Mouse (Mus musculus) MEL (cell line): ENCODE measurements around the gene Srp72. TPM values are rescaled to one million over a fixed set of nuclear protein-coding genes. Genes with fewer than 3 reads are reported as not detected.

Experiments used
- DNase-seq: peaks from one replicate; pipeline ENCODE4 v3.0.0; 2011; ENCODE audit warnings: low read depth, low spot score
- H3K27ac ChIP-seq: 2 replicates; pipeline ENCODE4 v1.5.1; 2012; ENCODE audit warnings: low read depth, mild to moderate bottlenecking, control low read depth, low read length, moderate library complexity; ENCODE audit not compliant: control insufficient read depth
- H3K27me3 ChIP-seq, 2 experiments: fragments of 150-350 bp in 1 of 2; sonication (generic) in 1 of 2; 2 replicates each; pipeline ENCODE4 v1.6.1; 2012; ENCODE audit warnings: low read length in 2 of 2, mild to moderate bottlenecking in 2 of 2, improper control_type of control experiment in 1 of 2, moderate library complexity in 1 of 2; ENCODE audit not compliant: insufficient read depth in 2 of 2, control insufficient read depth in 1 of 2
- H3K36me3 ChIP-seq, 2 experiments: 2 replicates each; pipeline ENCODE4 v1.6.1; 2012 to 2014; ENCODE audit warnings: low read length in 2 of 2, improper control_type of control experiment in 1 of 2, inconsistent platforms in 1 of 2, mild to moderate bottlenecking in 1 of 2; ENCODE audit not compliant: insufficient read depth in 2 of 2, control insufficient read depth in 1 of 2
- H3K4me1 ChIP-seq, 2 experiments: fragments of 150-350 bp in 1 of 2; sonication (generic) in 1 of 2; 2 replicates each; pipeline ENCODE4 v1.6.1; 2012; ENCODE audit warnings: low read length in 2 of 2, improper control_type of control experiment in 1 of 2, mild to moderate bottlenecking in 1 of 2; ENCODE audit not compliant: insufficient read depth in 2 of 2, control insufficient read depth in 1 of 2
- H3K4me3 ChIP-seq, 2 experiments: fragments of 150-350 bp in 1 of 2; sonication (generic) in 1 of 2; 2 replicates each; pipeline ENCODE4 v1.5.1; 2012; ENCODE audit warnings: low read depth in 2 of 2, low read length in 2 of 2, mild to moderate bottlenecking in 2 of 2, moderate library complexity in 2 of 2, control low read depth in 1 of 2, improper control_type of control experiment in 1 of 2; ENCODE audit not compliant: control insufficient read depth in 1 of 2, insufficient read depth in 1 of 2
- H3K79me2 ChIP-seq: 2 replicates; pipeline ENCODE4 v1.6.1; 2012; ENCODE audit warnings: mild to moderate bottlenecking, low read length, moderate library complexity; ENCODE audit not compliant: control insufficient read depth, poor library complexity, insufficient read depth
- H3K9ac ChIP-seq: 2 replicates; pipeline ENCODE4 v1.6.1; 2012; ENCODE audit warnings: low read depth, mild to moderate bottlenecking, control low read depth, low read length, moderate library complexity; ENCODE audit not compliant: control insufficient read depth, poor library complexity, severe bottlenecking
- H3K9me3 ChIP-seq: fragments of 150-350 bp; sonication (generic); replicated peaks from 2 replicates; pipeline ENCODE4 v1.6.1; 2012; ENCODE audit warnings: mild to moderate bottlenecking, low read length, improper control_type of control experiment, moderate library complexity; ENCODE audit not compliant: insufficient read depth
- CTCF ChIP-seq, 3 experiments: IDR thresholded peaks in 2 of 3; conservative IDR thresholded peaks in 1 of 3; 2 replicates each; pipeline ENCODE4 v1.5.1; 2011 to 2012; ENCODE audit warnings: low read length in 3 of 3, low read depth in 2 of 3, mild to moderate bottlenecking in 2 of 3, improper control_type of control experiment in 1 of 3, inconsistent platforms in 1 of 3, mixed read lengths in 1 of 3, moderate library complexity in 1 of 3; ENCODE audit not compliant: control insufficient read depth in 1 of 3, insufficient read depth in 1 of 3, poor library complexity in 1 of 3, severe bottlenecking in 1 of 3
- E2F4 ChIP-seq: IDR thresholded peaks from 2 replicates; pipeline ENCODE4 v1.6.1; 2011; ENCODE audit warnings: low read depth, low read length, improper control_type of control experiment, borderline replicate concordance
- ELF1 ChIP-seq: IDR thresholded peaks from 2 replicates; pipeline ENCODE4 v1.6.1; 2014; ENCODE audit warnings: low read depth, mild to moderate bottlenecking, inconsistent platforms, low read length, improper control_type of control experiment, moderate library complexity
- EP300 ChIP-seq, 2 experiments: IDR thresholded peaks; 2 replicates each; pipeline ENCODE4 v1.6.1; 2011; ENCODE audit warnings: improper control_type of control experiment in 2 of 2, low read length in 2 of 2, low read depth in 1 of 2, mild to moderate bottlenecking in 1 of 2
- ETS1 ChIP-seq: IDR thresholded peaks from 2 replicates; pipeline ENCODE4 v1.6.1; 2012; ENCODE audit warnings: low read depth, mild to moderate bottlenecking, inconsistent platforms, low read length, improper control_type of control experiment, moderate library complexity
- GABPA ChIP-seq: IDR thresholded peaks from 2 replicates; pipeline ENCODE4 v1.6.1; 2012; ENCODE audit warnings: low read depth, mild to moderate bottlenecking, inconsistent platforms, low read length, improper control_type of control experiment, moderate library complexity
- HCFC1 ChIP-seq: IDR thresholded peaks from 2 replicates; pipeline ENCODE4 v1.6.1; 2012; ENCODE audit warnings: low read depth, mild to moderate bottlenecking, inconsistent platforms, low read length, improper control_type of control experiment, moderate library complexity
- JUND ChIP-seq: IDR thresholded peaks from 2 replicates; pipeline ENCODE4 v1.6.1; 2011; ENCODE audit warnings: low read depth, mild to moderate bottlenecking, improper control_type of control experiment, low read length
- MAX ChIP-seq: IDR thresholded peaks from 2 replicates; pipeline ENCODE4 v1.6.1; 2011; ENCODE audit warnings: low read length, improper control_type of control experiment
- MAZ ChIP-seq: IDR thresholded peaks from 2 replicates; pipeline ENCODE4 v1.6.1; 2012; ENCODE audit warnings: low read depth, mild to moderate bottlenecking, inconsistent platforms, low read length, improper control_type of control experiment
- MXI1 ChIP-seq: IDR thresholded peaks from 2 replicates; pipeline ENCODE4 v1.6.1; 2011; ENCODE audit warnings: mild to moderate bottlenecking, low read depth, low read length, improper control_type of control experiment
- MYC ChIP-seq: IDR thresholded peaks from 2 replicates; pipeline ENCODE4 v1.6.1; 2011; ENCODE audit warnings: low read depth, mild to moderate bottlenecking, low read length, improper control_type of control experiment, moderate library complexity
- NELFE ChIP-seq: IDR thresholded peaks from 2 replicates; pipeline ENCODE4 v1.6.1; 2011; ENCODE audit warnings: low read depth, low read length, improper control_type of control experiment
- NRF1 ChIP-seq: IDR thresholded peaks from 2 replicates; pipeline ENCODE4 v1.6.1; 2014; ENCODE audit warnings: low read depth, mild to moderate bottlenecking, inconsistent platforms, low read length, improper control_type of control experiment, moderate library complexity; ENCODE audit not compliant: poor library complexity, insufficient read depth, severe bottlenecking
- POLR2A ChIP-seq, 2 experiments: IDR thresholded peaks; 2 replicates each; pipeline ENCODE4 v1.6.1; 2011 to 2012; ENCODE audit warnings: low read length in 2 of 2, mild to moderate bottlenecking in 2 of 2, control low read depth in 1 of 2, improper control_type of control experiment in 1 of 2, low read depth in 1 of 2, moderate library complexity in 1 of 2; ENCODE audit not compliant: control insufficient read depth in 1 of 2, insufficient read depth in 1 of 2, poor library complexity in 1 of 2
- POLR2AphosphoS2 ChIP-seq: IDR thresholded peaks from 2 replicates; pipeline ENCODE4 v1.6.1; 2011; ENCODE audit warnings: low read length, improper control_type of control experiment
- POLR2AphosphoS5 ChIP-seq: IDR thresholded peaks from 2 replicates; pipeline ENCODE4 v1.6.1; 2012; ENCODE audit warnings: low read depth, borderline replicate concordance, mild to moderate bottlenecking, inconsistent platforms, low read length, moderate library complexity, mixed read lengths
- RCOR1 ChIP-seq: IDR thresholded peaks from 2 replicates; pipeline ENCODE4 v1.6.1; 2012; ENCODE audit warnings: low read depth, mild to moderate bottlenecking, inconsistent platforms, low read length, improper control_type of control experiment
- SIN3A ChIP-seq: IDR thresholded peaks from 2 replicates; pipeline ENCODE4 v1.6.1; 2012; ENCODE audit warnings: low read length, improper control_type of control experiment, inconsistent platforms
- SMC3 ChIP-seq: IDR thresholded peaks from 2 replicates; pipeline ENCODE4 v1.6.1; 2011; ENCODE audit warnings: low read depth, low read length, improper control_type of control experiment
- TAL1 ChIP-seq: IDR thresholded peaks from 2 replicates; pipeline ENCODE4 v1.6.1; 2012; ENCODE audit warnings: mild to moderate bottlenecking, inconsistent platforms, low read length, moderate library complexity, mixed read lengths
- TBP ChIP-seq: IDR thresholded peaks from 2 replicates; pipeline ENCODE4 v1.8.0; 2011; ENCODE audit warnings: low read depth, low read length, improper control_type of control experiment
- TCF12 ChIP-seq: IDR thresholded peaks from 2 replicates; pipeline ENCODE4 v1.6.1; 2014; ENCODE audit warnings: low read depth, mild to moderate bottlenecking, inconsistent platforms, low read length, improper control_type of control experiment, moderate library complexity
- USF1 ChIP-seq: IDR thresholded peaks from 2 replicates; pipeline ENCODE4 v1.6.1; 2014; ENCODE audit warnings: low read depth, mild to moderate bottlenecking, inconsistent platforms, low read length, improper control_type of control experiment, moderate library complexity
- USF2 ChIP-seq, 2 experiments: IDR thresholded peaks; 2 replicates each; pipeline ENCODE4 v1.6.1; 2011 to 2012; ENCODE audit warnings: improper control_type of control experiment in 2 of 2, low read length in 2 of 2, borderline replicate concordance in 1 of 2, inconsistent platforms in 1 of 2, low read depth in 1 of 2, mild to moderate bottlenecking in 1 of 2; ENCODE audit not compliant: insufficient read depth in 1 of 2
- ZC3H11A ChIP-seq: IDR thresholded peaks from 2 replicates; pipeline ENCODE4 v1.6.1; 2012; ENCODE audit warnings: low read depth, mild to moderate bottlenecking, inconsistent platforms, low read length, improper control_type of control experiment
- ZKSCAN1 ChIP-seq: IDR thresholded peaks from 2 replicates; pipeline ENCODE4 v1.6.1; 2012; ENCODE audit warnings: low read depth, mild to moderate bottlenecking, inconsistent platforms, low read length, improper control_type of control experiment, moderate library complexity
- ZMIZ1 ChIP-seq: IDR thresholded peaks from 2 replicates; pipeline ENCODE4 v1.6.1; 2012; ENCODE audit warnings: low read depth, mild to moderate bottlenecking, inconsistent platforms, low read length, improper control_type of control experiment, moderate library complexity
- ZNF384 ChIP-seq: IDR thresholded peaks from 2 replicates; pipeline ENCODE4 v1.6.1; 2012; ENCODE audit warnings: low read depth, mild to moderate bottlenecking, inconsistent platforms, low read length, improper control_type of control experiment
- polyA plus RNA-seq, 2 experiments: library from polyadenylated mRNA; stranded (reverse) in 1 of 2; unstranded in 1 of 2; fragments of >175 nt in 1 of 2; fragments of >200 nt in 1 of 2; gene quantifications; 2 replicates each; pipeline versions ENCODE4 v1.2.1 to v1.2.4; 2012; ENCODE audit warnings: low replicate concordance in 2 of 2, low read depth in 1 of 2; ENCODE audit not compliant: insufficient read length in 2 of 2, insufficient read depth in 1 of 2, missing spikeins in 1 of 2
- total RNA-seq: library from RNA; depleted of rRNA; stranded (reverse); fragments of 300-350 nt; gene quantifications from 2 replicates; pipeline ENCODE4 v1.2.3, GENCODE M21; 2012

Gene Srp72
- total and polyA plus RNA-seq, 3 experiments = 87.1 to 231 (median 140) TPM

DNA sequence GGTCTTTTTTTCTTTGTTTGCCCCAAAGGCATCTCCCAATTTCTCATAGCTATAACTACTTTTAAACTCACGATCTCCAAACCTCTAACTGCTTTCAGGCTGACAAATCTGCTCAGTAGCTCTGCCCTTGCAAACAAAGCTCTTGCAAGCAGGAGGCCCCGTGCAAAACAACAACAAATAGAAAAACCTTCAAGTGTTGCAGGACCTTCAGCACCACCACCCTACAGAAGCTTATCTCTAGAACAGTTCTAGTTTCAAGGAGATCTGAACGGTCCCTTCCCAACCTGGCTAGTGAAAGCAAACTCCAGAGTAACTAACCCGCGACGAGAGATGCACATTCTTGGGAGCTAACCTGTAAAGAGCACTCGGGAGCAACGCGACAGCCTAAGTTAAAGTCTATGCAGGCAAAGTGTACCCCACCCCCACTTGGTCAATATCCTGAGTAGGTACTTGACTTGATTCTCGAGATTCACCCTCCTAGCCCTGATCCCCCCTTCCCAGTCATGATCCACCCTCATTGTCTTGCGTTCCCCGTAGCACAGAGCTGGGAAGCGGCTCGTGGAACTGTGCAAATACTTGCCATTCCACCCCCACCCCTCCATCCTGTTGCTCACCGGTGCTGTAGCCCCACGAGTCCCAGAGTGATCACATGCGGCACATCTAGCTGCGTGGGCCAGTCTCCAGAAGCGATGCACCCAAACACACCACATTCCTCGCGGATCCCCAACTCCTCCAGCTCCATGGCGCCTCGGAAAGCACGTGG lies 24.0 kb upstream of the Srp72 start (continued):
- no peak for TF ChIP-seq TBP
- TF ChIP-seq POLR2AphosphoS2 = no peak
- TF ChIP-seq ELF1 = no peak
- no peak for TF ChIP-seq ZMIZ1
- TF ChIP-seq NELFE = no peak
- no peak for TF ChIP-seq MAZ
- no peak for TF ChIP-seq SMC3
- no peak for TF ChIP-seq ZC3H11A
- no peak for TF ChIP-seq E2F4
- peak; percentile 90; the same call in 1 of the 2 replicates for TF ChIP-seq SIN3A
- TF ChIP-seq RCOR1 = no peak
- TF ChIP-seq POLR2A (IDR thresholded peaks at IDR 0.05; ENCODE audit: control insufficient read depth in 1 of 2, insufficient read depth in 1 of 2, low read depth in 1 of 2, low read length in 2 of 2, poor library complexity in 1 of 2) = no peak
- no peak for TF ChIP-seq HCFC1
- TF ChIP-seq JUND = no peak
- TF ChIP-seq GABPA = no peak
- 0 out of 2 replicates have a peak, but pooled peaks have one; percentile 21 for TF ChIP-seq ETS1
- TF ChIP-seq NRF1 = no peak
- peak; percentile 85 for TF ChIP-seq POLR2AphosphoS5
- TF ChIP-seq MXI1 = no peak
- TF ChIP-seq USF1 = no peak
- no peak for TF ChIP-seq ZKSCAN1

DNA sequence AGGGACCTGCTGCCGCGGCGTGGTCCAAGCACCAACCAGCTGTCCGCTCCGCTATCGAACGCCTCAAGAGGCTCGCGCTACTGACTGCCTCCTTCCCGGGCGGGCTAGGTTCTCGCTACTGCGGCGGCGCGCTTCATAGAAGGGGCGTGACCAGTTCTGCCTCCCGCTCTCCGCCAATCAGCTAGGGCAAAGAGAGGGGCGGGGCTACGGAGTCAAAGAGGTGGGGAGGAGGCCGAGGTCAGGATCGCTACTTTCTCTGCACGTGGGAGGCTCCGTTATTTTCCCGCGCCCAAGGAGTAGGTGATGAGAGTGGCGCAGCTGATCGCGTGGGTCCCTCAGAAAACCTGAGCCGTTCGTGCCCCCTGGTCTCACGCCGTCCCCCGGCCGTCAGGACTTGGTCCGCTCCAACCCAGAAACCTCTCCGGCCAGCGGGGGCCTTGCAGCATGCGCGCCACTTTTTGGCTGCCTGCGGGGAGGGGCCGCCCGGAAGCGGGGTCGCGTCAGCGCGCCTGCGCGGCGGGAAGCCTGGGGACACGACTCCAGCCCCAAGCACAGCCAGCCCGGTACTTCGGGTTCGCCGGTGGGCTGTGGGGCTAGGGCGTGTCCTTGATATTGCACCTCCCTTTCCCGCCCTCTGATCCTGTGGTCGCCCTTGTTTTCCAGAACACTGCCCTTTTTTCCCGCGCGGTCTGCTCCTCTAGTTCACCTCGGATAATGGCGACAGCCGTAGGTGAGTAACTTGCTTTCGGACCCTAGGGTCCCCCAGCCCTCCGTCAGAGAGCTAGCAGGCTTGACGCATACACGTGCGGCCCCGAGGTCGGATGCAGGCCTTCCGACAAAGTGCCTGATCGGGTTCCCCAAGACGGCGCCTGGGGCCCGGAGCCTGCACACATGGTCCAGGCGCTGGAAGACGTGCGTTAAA lies 23.1 kb upstream of the Srp72 start, which contains the start of the genes Paics and Ppat:
TSS of gene Paics (plus strand) at position 202 of the 922 bp plus-strand sequence.
TSS of gene Ppat (minus strand) at position 473 of the 922 bp plus-strand sequence.
- peak; percentile 100 for DNase-seq
- peak within 1 kb of the TSS; percentile 79 for H3K27ac ChIP-seq
- peaks cover 75% of the 10 kb centered on the region for H3K79me2 ChIP-seq
- peaks cover 22 to 39% of the 10 kb centered on the region in 2 experiments for H3K4me1 ChIP-seq
- H3K9ac ChIP-seq = peak within 1 kb of the TSS; percentile 90
- no peaks in the 10 kb centered on the region for H3K9me3 ChIP-seq
- peak within 1 kb of the TSS; percentile 86 to 89 for H3K4me3 ChIP-seq
- H3K27me3 ChIP-seq = no peaks in the 10 kb centered on the region
- peaks cover 9 to 61% of the 10 kb centered on the region in 2 experiments for H3K36me3 ChIP-seq
- TF ChIP-seq SIN3A (peak; percentile 97), CTCF (IDR thresholded peaks at IDR 0.05 in 2 of 3, conservative IDR thresholded peaks at IDR 0.05 in 1 of 3; ENCODE audit: control insufficient read depth in 1 of 3, insufficient read depth in 1 of 3, low read depth in 2 of 3, low read length in 3 of 3, poor library complexity in 1 of 3, severe bottlenecking in 1 of 3) (0 out of 6 replicates have a peak, but pooled peaks of 1 of the 3 experiments have one; percentile 2), MXI1 (peak; percentile 98), TAL1 (no peak), POLR2AphosphoS5 (0 out of 2 replicates have a peak, but pooled peaks have one; percentile 4), TCF12 (peak; percentile 80), ZNF384 (peak; percentile 58; the same call in 1 of the 2 replicates), MYC (peak; percentile 96), ELF1 (peak; percentile 93), NELFE (peak; percentile 98), EP300 (IDR thresholded peaks at IDR 0.05; ENCODE audit: low read depth in 1 of 2, low read length in 2 of 2) (peak in 1 of 2 experiments; percentile 31; a peak in 1 of 4 replicates), NRF1 (peak; percentile 92), USF2 (IDR thresholded peaks at IDR 0.05; ENCODE audit: borderline replicate concordance in 1 of 2, insufficient read depth in 1 of 2, low read depth in 1 of 2, low read length in 2 of 2) (no peak), ZMIZ1 (peak; percentile 99), MAX (peak; percentile 98), RCOR1 (no peak), HCFC1 (peak; percentile 88), JUND (no peak), TBP (peak; percentile 87; the same call in 1 of the 2 replicates), POLR2A (IDR thresholded peaks at IDR 0.05; ENCODE audit: control insufficient read depth in 1 of 2, insufficient read depth in 1 of 2, low read depth in 1 of 2, low read length in 2 of 2, poor library complexity in 1 of 2) (peak; percentile 95 to 99)
